Mouse (Mus musculus): ENCODE results near the gene Olfr1510. TPM values are rescaled to one million over a fixed set of nuclear protein-coding genes. Genes with fewer than 3 reads are reported as not detected.

The Olfr1510 gene
- polyA plus RNA-seq, 1 experiment from 2014 or later: not detected

Other genes starting within 250 kb of the Olfr1510 start
- 75.2 and 82.9 TPM in 2 replicates for gene Supt16, start 217.0 kb downstream of the Olfr1510 start, polyA plus RNA-seq (2016; fragmentation: Nextera tagmentation; extraction: Ambion mirVana)
- gene Chd8, start 156.6 kb downstream of the Olfr1510 start, polyA plus RNA-seq (2016; fragmentation: Nextera tagmentation; extraction: Ambion mirVana): 62.1 and 62.5 TPM in 2 replicates
- gene Tox4, start 135.2 kb downstream of the Olfr1510 start, polyA plus RNA-seq (2016; fragmentation: Nextera tagmentation; extraction: Ambion mirVana): 53.0 and 54.2 TPM in 2 replicates
- 38.5 and 45.8 TPM in 2 replicates for gene Rab2b, start 134.8 kb downstream of the Olfr1510 start, polyA plus RNA-seq (2016; fragmentation: Nextera tagmentation; extraction: Ambion mirVana)
- gene Mettl3, start 109.2 kb downstream of the Olfr1510 start, polyA plus RNA-seq (2016; fragmentation: Nextera tagmentation; extraction: Ambion mirVana): 58.8 and 62.1 TPM in 2 replicates
- 70.3 and 77.6 TPM in 2 replicates for gene Sall2, start 85.6 kb downstream of the Olfr1510 start, polyA plus RNA-seq (2016; fragmentation: Nextera tagmentation; extraction: Ambion mirVana)
- not detected in 2 replicates for gene Olfr1513, start 58.0 kb downstream of the Olfr1510 start, polyA plus RNA-seq (2016; fragmentation: Nextera tagmentation; extraction: Ambion mirVana)
- gene Olfr1512, start 35.2 kb downstream of the Olfr1510 start, polyA plus RNA-seq (2016; fragmentation: Nextera tagmentation; extraction: Ambion mirVana): not detected in 2 replicates
- gene Olfr1511, start 17.0 kb downstream of the Olfr1510 start, polyA plus RNA-seq (2016; fragmentation: Nextera tagmentation; extraction: Ambion mirVana): 0.15 TPM in 1 of 2 replicates, not detected in the other
- not detected in 2 replicates for gene Olfr1509, start 28.6 kb upstream of the Olfr1510 start, polyA plus RNA-seq (2016; fragmentation: Nextera tagmentation; extraction: Ambion mirVana)
- not detected in 2 replicates for gene Olfr1508, start 53.1 kb upstream of the Olfr1510 start, polyA plus RNA-seq (2016; fragmentation: Nextera tagmentation; extraction: Ambion mirVana)
- not detected in 2 replicates for gene Olfr1507, start 81.4 kb upstream of the Olfr1510 start, polyA plus RNA-seq (2016; fragmentation: Nextera tagmentation; extraction: Ambion mirVana)